Mouse (Mus musculus) midbrain, embryonic 12.5 days (tissue): Measurements from ENCODE around the gene Olfr487. TPM values are rescaled to one million over a fixed set of nuclear protein-coding genes. Genes with fewer than 3 reads are reported as not detected.
"Not testable (repeated sequence)": the region's sequence is repeated elsewhere in the genome, so short reads cannot be mapped to it uniquely, and the experiment has no call there.

Experiments used
- ATAC-seq: fragments of 200-750 bp; cut with Nextera tagmentation; 2 replicates; pipeline ENCODE4 v1.8.0; 2017; ENCODE audit warnings: low read depth, moderate TSS enrichment, moderate library complexity; ENCODE audit not compliant: low FRiP score
- H3K27ac ChIP-seq: fragments of 300-500 bp; sonication (generic); replicated peaks from 2 replicates; pipeline ENCODE4 v1.5.1; 2016; ENCODE audit warnings: mild to moderate bottlenecking
- H3K27me3 ChIP-seq: fragments of 300-500 bp; sonication (generic); 2 replicates; pipeline ENCODE4 v1.6.1; 2016; ENCODE audit warnings: mild to moderate bottlenecking
- H3K36me3 ChIP-seq: fragments of 300-500 bp; sonication (generic); 2 replicates; pipeline ENCODE4 v1.6.1; 2016
- H3K4me1 ChIP-seq: fragments of 300-500 bp; sonication (generic); 2 replicates; pipeline ENCODE4 v1.6.1; 2016
- H3K4me2 ChIP-seq: fragments of 300-500 bp; sonication (generic); replicated peaks from 2 replicates; pipeline ENCODE4 v1.6.1; 2016; ENCODE audit warnings: mild to moderate bottlenecking, moderate library complexity
- H3K4me3 ChIP-seq: fragments of 300-500 bp; sonication (generic); 2 replicates; pipeline ENCODE4 v1.5.1; 2016; ENCODE audit warnings: mild to moderate bottlenecking
- H3K9ac ChIP-seq: fragments of 300-500 bp; sonication (generic); replicated peaks from 2 replicates; pipeline ENCODE4 v1.6.1; 2016; ENCODE audit warnings: mild to moderate bottlenecking, moderate library complexity
- H3K9me3 ChIP-seq: fragments of 300-500 bp; sonication (generic); 2 replicates; pipeline ENCODE4 v1.6.1; 2016; ENCODE audit warnings: mild to moderate bottlenecking
- WGBS: fragments of 180-500 bp; shearing (Covaris S2); methylation state at CpG from one replicate; pipeline ENCODE4 v1.1.7; 2016; 5-methylcytosine and 5-hydroxymethylcytosine counted together
- polyA plus RNA-seq: library from polyadenylated mRNA; unstranded; fragments of >200 nt; fragmentation: Nextera tagmentation; extraction: Ambion mirVana; gene quantifications from 2 replicates; pipeline ENCODE4 v1.2.1, GENCODE M21; 2016

Gene Olfr487
- not detected in 2 replicates for polyA plus RNA-seq

- not testable (repeated sequence) for H3K27me3 ChIP-seq, H3K27ac ChIP-seq, ATAC-seq, H3K4me1 ChIP-seq, H3K36me3 ChIP-seq, H3K9me3 ChIP-seq, H3K4me3 ChIP-seq, H3K4me2 ChIP-seq, H3K9ac ChIP-seq
Measured at GRCm38 (mm10) chr7:108214536-108214935, at the start of gene Olfr487. Gene Olfr487, minus strand, starts transcription at chr7:108214636.

GRCm38 (mm10) chr7:108258247-108258646, 43.8 kb upstream of the Olfr487 start, which contains the start of gene Olfr488:
Gene Olfr488, minus strand, starts transcription at chr7:108258347.
- no peak for ATAC-seq
- Histone ChIP-seq H3K27me3 (no peaks in the 10 kb centered on the region), H3K27ac (no peak within 1 kb of the TSS), H3K4me3 (no peak within 1 kb of the TSS), H3K36me3 (no peaks in the 10 kb centered on the region), H3K4me1 (no peaks in the 10 kb centered on the region), H3K9me3 (no peaks in the 10 kb centered on the region), H3K9ac (no peak within 1 kb of the TSS), H3K4me2 (no peak within 1 kb of the TSS)

GRCm38 (mm10) chr7:108233551-108233950, 19.1 kb upstream of the Olfr487 start:
- WGBS: 77% methylated on average over 3 of the region's 3 CpGs
- Histone ChIP-seq H3K9ac (no peak overlapping the region), H3K27ac (no peak overlapping the region), H3K36me3 (no peaks in the 10 kb centered on the region), H3K4me2 (no peak overlapping the region), H3K4me1 (no peaks in the 10 kb centered on the region), H3K4me3 (no peak overlapping the region), H3K9me3 (no peaks in the 10 kb centered on the region), H3K27me3 (no peaks in the 10 kb centered on the region)
- ATAC-seq: no peak

GRCm38 (mm10) chr7:108196938-108197337, 17.5 kb downstream of the Olfr487 start:
- no peak for ATAC-seq
- H3K9me3 ChIP-seq: no peaks in the 10 kb centered on the region
- no peak overlapping the region for H3K4me3 ChIP-seq
- H3K9ac ChIP-seq: no peak overlapping the region
- no peaks in the 10 kb centered on the region for H3K36me3 ChIP-seq
- no peak overlapping the region for H3K4me2 ChIP-seq
- 60% methylated on average over 6 of the region's 6 CpGs for WGBS
- H3K27ac ChIP-seq: no peak overlapping the region
- no peaks in the 10 kb centered on the region for H3K27me3 ChIP-seq
- no peaks in the 10 kb centered on the region for H3K4me1 ChIP-seq

- H3K4me2 ChIP-seq: not testable (repeated sequence)
- 53% methylated on average over 3 of the region's 3 CpGs for WGBS
Measured at GRCm38 (mm10) chr7:108196337-108196736, 18.1 kb downstream of the Olfr487 start.

GRCm38 (mm10) chr7:108192714-108193113, 21.7 kb downstream of the Olfr487 start:
- not testable (repeated sequence) for H3K27ac ChIP-seq, H3K9me3 ChIP-seq, H3K4me1 ChIP-seq, H3K36me3 ChIP-seq, H3K27me3 ChIP-seq, H3K9ac ChIP-seq, H3K4me2 ChIP-seq, ATAC-seq, H3K4me3 ChIP-seq
- WGBS: 52% methylated on average over 1 of the region's 1 CpGs

More at GRCm38 (mm10) chr7:108196337-108196736, 18.1 kb downstream of the Olfr487 start:
- ATAC-seq, H3K4me1 ChIP-seq, H3K9me3 ChIP-seq, H3K9ac ChIP-seq, H3K27ac ChIP-seq, H3K4me3 ChIP-seq, H3K36me3 ChIP-seq, H3K27me3 ChIP-seq: not testable (repeated sequence)

GRCm38 (mm10) chr7:108191196-108191595, 23.2 kb downstream of the Olfr487 start:
- H3K27ac ChIP-seq, H3K4me1 ChIP-seq, H3K9ac ChIP-seq, ATAC-seq, H3K36me3 ChIP-seq, H3K9me3 ChIP-seq, H3K27me3 ChIP-seq, H3K4me2 ChIP-seq, H3K4me3 ChIP-seq: not testable (repeated sequence)
- 35% methylated on average over 2 of the region's 2 CpGs for WGBS

- not testable (repeated sequence) for H3K4me3 ChIP-seq, ATAC-seq, H3K4me2 ChIP-seq, H3K27ac ChIP-seq, H3K9me3 ChIP-seq, H3K4me1 ChIP-seq, H3K27me3 ChIP-seq, H3K9ac ChIP-seq, H3K36me3 ChIP-seq
- 94% methylated on average over 2 of the region's 2 CpGs for WGBS
Measured at GRCm38 (mm10) chr7:108185237-108185636, 29.2 kb downstream of the Olfr487 start.

- WGBS: 77% methylated on average over 3 of the region's 3 CpGs
- ATAC-seq: not testable (repeated sequence)
Measured at GRCm38 (mm10) chr7:108184401-108184800, 30.0 kb downstream of the Olfr487 start.

GRCm38 (mm10) chr7:108172642-108173041, 41.8 kb downstream of the Olfr487 start, which contains the start of gene Olfr486:
Gene Olfr486, minus strand, starts transcription at chr7:108172742.
- H3K9me3 ChIP-seq, H3K4me3 ChIP-seq, H3K4me1 ChIP-seq, ATAC-seq, H3K36me3 ChIP-seq, H3K27ac ChIP-seq, H3K4me2 ChIP-seq, H3K27me3 ChIP-seq, H3K9ac ChIP-seq: not testable (repeated sequence)
- WGBS: 100% methylated on average over 1 of the region's 1 CpGs

More at GRCm38 (mm10) chr7:108184401-108184800, 30.0 kb downstream of the Olfr487 start:
- not testable (repeated sequence) for H3K36me3 ChIP-seq, H3K9me3 ChIP-seq, H3K27me3 ChIP-seq, H3K4me3 ChIP-seq, H3K9ac ChIP-seq, H3K4me1 ChIP-seq, H3K4me2 ChIP-seq, H3K27ac ChIP-seq

- H3K27ac ChIP-seq: no peak within 1 kb of the TSS
- no peak for ATAC-seq
- no peaks in the 10 kb centered on the region for H3K9me3 ChIP-seq
- H3K27me3 ChIP-seq: no peaks in the 10 kb centered on the region
- H3K4me3 ChIP-seq: no peak within 1 kb of the TSS
- no peak within 1 kb of the TSS for H3K4me2 ChIP-seq
- H3K4me1 ChIP-seq: no peaks in the 10 kb centered on the region
- no peak within 1 kb of the TSS for H3K9ac ChIP-seq
- H3K36me3 ChIP-seq: no peaks in the 10 kb centered on the region
Measured at GRCm38 (mm10) chr7:108159771-108160170, 54.7 kb downstream of the Olfr487 start, which contains the start of gene Olfr485. Gene Olfr485, minus strand, starts transcription at chr7:108159871.
